Mouse (Mus musculus) gastrocnemius, adult 8-10 months (tissue): ENCODE measurements around the gene Pof1b. TPM values are rescaled to one million over a fixed set of nuclear protein-coding genes. Genes with fewer than 3 reads are reported as not detected.

Experiments
- DNase-seq, 2 experiments: peaks; one replicate each; pipeline ENCODE4 v3.0.0; 2022; ENCODE audit warnings: low spot score in 2 of 2
- total RNA-seq, 4 experiments: library from RNA; stranded (reverse); gene quantifications; 2 replicates each; pipeline ENCODE4 v1.2.4; 2022

The Pof1b gene
- total RNA-seq, result not detected

GRCm38 (mm10) chrX:112698508-112698907, at the start of gene Pof1b:
Gene Pof1b (minus strand): TSS chrX:112698651.
- no peak for DNase-seq

DNA sequence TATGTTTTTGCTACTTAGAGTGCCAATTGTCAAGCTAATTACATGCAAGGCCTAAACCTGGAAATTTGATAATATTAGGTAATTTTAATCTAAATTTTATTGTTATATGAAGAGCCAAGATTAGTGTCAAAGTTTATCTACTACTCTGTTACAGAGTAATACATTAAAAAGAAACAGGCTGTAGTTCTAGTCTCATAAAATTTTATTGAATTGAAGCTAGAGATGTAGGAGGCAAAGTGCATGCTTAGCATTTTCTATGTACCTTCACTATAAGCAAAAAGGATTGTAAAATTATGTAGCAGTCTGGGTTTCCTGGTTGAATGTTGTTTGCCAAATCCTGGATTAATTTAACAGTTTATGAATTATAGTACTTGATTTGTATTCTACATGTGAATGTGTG, 18.1 kb upstream of the Pof1b start:
- no peak for DNase-seq

- DNase-seq, result no peak
These were observed 4.1 kb downstream of the Pof1b start for GRCm38 (mm10) chrX:112694392-112694791.

DNA sequence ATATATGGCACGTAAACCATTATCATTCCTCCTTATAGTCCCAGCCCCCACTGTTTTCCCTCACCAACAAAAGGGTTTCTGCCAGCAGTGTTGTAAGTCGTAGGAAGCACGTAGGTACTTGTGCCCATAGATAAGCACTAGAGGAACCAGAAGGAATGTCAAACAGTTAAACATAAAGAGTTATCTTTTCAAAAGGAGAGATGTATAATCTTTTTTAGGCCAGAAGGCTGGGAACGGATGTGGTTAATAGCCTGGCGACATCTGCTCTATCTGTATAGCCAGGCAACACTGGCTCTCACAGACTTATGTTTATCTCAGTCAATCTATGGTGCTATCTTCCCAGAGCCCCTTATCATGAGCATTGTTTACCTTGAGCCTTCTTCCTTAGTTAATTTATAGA, 17.8 kb downstream of the Pof1b start:
- DNase-seq, result no peak

- DNase-seq, result no peak
These were observed 22.9 kb downstream of the Pof1b start for GRCm38 (mm10) chrX:112675525-112675924.

- DNase-seq, result no peak
These were observed 96.9 kb downstream of the Pof1b start for GRCm38 (mm10) chrX:112601306-112602120.

DNA sequence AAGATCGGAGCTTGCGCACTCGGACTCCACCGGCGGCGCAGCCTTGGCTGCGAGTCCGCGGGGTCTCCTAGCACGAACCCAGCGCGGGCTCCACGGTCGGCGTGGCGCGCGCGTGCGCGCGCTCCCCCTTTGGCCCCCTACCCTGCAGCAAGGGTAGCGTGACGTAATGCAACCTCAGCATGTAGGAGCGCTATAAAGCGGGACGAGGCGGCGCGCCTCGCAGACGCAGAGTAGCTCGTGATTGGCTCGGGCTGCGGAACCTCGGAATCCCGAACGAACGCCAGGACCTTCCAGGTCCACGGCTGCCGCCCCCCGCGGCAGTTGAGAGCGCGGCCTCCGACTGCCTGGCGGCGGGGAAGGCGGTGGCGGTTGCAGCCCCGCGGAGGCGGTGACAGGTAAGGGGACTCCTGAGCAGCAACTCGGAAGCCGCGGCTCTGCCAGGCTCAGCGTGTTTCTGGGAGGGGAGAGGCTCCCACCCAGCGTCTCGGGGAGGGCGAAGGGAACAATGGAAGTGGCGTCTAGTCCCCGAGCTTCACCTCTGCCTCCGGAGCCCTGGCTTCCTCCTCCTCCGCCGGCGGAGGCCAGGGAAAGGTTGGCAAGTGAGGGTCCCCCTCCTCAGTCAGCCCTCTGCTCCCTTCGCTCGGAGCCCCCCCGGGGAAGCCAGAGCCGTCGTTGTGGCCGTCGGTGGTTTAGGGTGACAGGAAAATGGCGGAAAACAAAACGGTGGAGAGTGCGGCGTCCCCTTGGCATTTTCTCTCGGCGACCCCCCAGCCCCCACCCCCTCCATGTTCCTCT, 97.7 kb downstream of the Pof1b start, which contains the start of gene Zfp711:
Gene Zfp711 (plus strand): TSS at position 16 of the 795 bp plus-strand sequence.
- no peak for DNase-seq

Other genes with a start within 250 kb of the Pof1b start
- not detected for gene 2010106E10Rik, start 203.4 kb downstream of the Pof1b start, total RNA-seq
- under 1 TPM in 2 of 4 experiments, not detected in 2; 0.12 to 0.16 TPM for gene Zfp711, start 98.1 kb downstream of the Pof1b start, total RNA-seq